Mouse (Mus musculus): ENCODE results near the gene Haus8. TPM values are rescaled to one million over a fixed set of nuclear protein-coding genes. Genes with fewer than 3 reads are reported as not detected.
"Not testable (repeated sequence)": the region's sequence is repeated elsewhere in the genome, so short reads cannot be mapped to it uniquely, and the experiment has no call there.

Gene Haus8
- total and polyA plus RNA-seq, 2 experiments = 2.8 to 4.0 TPM

GRCm38 (mm10) chr8:71291351-71291750, 18.6 kb upstream of the Haus8 start:
- Histone ChIP-seq H3K9ac (ENCODE audit: low read depth, low read length) (no peak overlapping the region), H3K36me3 (ENCODE audit: control insufficient read depth, insufficient read depth, low read length) (no peaks in the 10 kb centered on the region), H3K4me3 (ENCODE audit: insufficient read depth, low read depth, low read length) (no peak overlapping the region), H3K27me3 (ENCODE audit: control insufficient read depth, insufficient read depth, low read length) (no peaks in the 10 kb centered on the region), H3K27ac (replicated peaks; ENCODE audit: insufficient read depth, low read depth, low read length) (no peak overlapping the region), H3K79me2 (ENCODE audit: control insufficient read depth, insufficient read depth, low read length) (peaks cover 18% of the 10 kb centered on the region), H3K4me1 (ENCODE audit: control insufficient read depth, insufficient read depth, low read length) (peaks cover 15% of the 10 kb centered on the region)
- 92% methylated on average over 6 of the region's 6 CpGs for WGBS
- TF ChIP-seq CTCF (IDR thresholded peaks at IDR 0.05; ENCODE audit: low read depth, low read length) = no peak
- no peak for TF ChIP-seq POLR2A (IDR thresholded peaks at IDR 0.05; ENCODE audit: extremely low read depth, insufficient read depth, low read length)
- no peak for DNase-seq (ENCODE audit: extremely low read depth, low read depth, low spot score)

GRCm38 (mm10) chr8:71290911-71291310, 18.2 kb upstream of the Haus8 start:
- Histone ChIP-seq H3K4me1 (ENCODE audit: control insufficient read depth, insufficient read depth, low read length) (peaks cover 10% of the 10 kb centered on the region; the same call in 1 of the 2 replicates), H3K36me3 (ENCODE audit: control insufficient read depth, insufficient read depth, low read length) (no peaks in the 10 kb centered on the region), H3K4me3 (ENCODE audit: insufficient read depth, low read depth, low read length) (no peak overlapping the region), H3K79me2 (ENCODE audit: control insufficient read depth, insufficient read depth, low read length) (peaks cover 18% of the 10 kb centered on the region), H3K27ac (replicated peaks; ENCODE audit: insufficient read depth, low read depth, low read length) (no peak overlapping the region), H3K27me3 (ENCODE audit: control insufficient read depth, insufficient read depth, low read length) (no peaks in the 10 kb centered on the region), H3K9ac (ENCODE audit: low read depth, low read length) (no peak overlapping the region)
- 92% methylated on average over 10 of the region's 10 CpGs for WGBS
- no peak for TF ChIP-seq POLR2A (IDR thresholded peaks at IDR 0.05; ENCODE audit: extremely low read depth, insufficient read depth, low read length)
- no peak for TF ChIP-seq CTCF (IDR thresholded peaks at IDR 0.05; ENCODE audit: low read depth, low read length)
- DNase-seq (ENCODE audit: extremely low read depth, low read depth, low spot score) = no peak

GRCm38 (mm10) chr8:71290211-71290610, 17.5 kb upstream of the Haus8 start:
- H3K27me3 ChIP-seq (ENCODE audit: control insufficient read depth, insufficient read depth, low read length) = no peaks in the 10 kb centered on the region
- no peak overlapping the region for H3K27ac ChIP-seq (replicated peaks; ENCODE audit: insufficient read depth, low read depth, low read length)
- TF ChIP-seq POLR2A (IDR thresholded peaks at IDR 0.05; ENCODE audit: extremely low read depth, insufficient read depth, low read length) (no peak), CTCF (IDR thresholded peaks at IDR 0.05; ENCODE audit: low read depth, low read length) (no peak)
- H3K4me1 ChIP-seq (ENCODE audit: control insufficient read depth, insufficient read depth, low read length) = peaks cover 10% of the 10 kb centered on the region; the same call in 1 of the 2 replicates
- no peaks in the 10 kb centered on the region for H3K36me3 ChIP-seq (ENCODE audit: control insufficient read depth, insufficient read depth, low read length)
- WGBS = 92% methylated on average over 21 of the region's 21 CpGs
- H3K9ac ChIP-seq (ENCODE audit: low read depth, low read length) = no peak overlapping the region
- DNase-seq (ENCODE audit: extremely low read depth, low read depth, low spot score) = no peak
- H3K79me2 ChIP-seq (ENCODE audit: control insufficient read depth, insufficient read depth, low read length) = peaks cover 18% of the 10 kb centered on the region
- H3K4me3 ChIP-seq (ENCODE audit: insufficient read depth, low read depth, low read length) = no peak overlapping the region

- Histone ChIP-seq H3K36me3 (ENCODE audit: control insufficient read depth, insufficient read depth, low read length) (no peaks in the 10 kb centered on the region), H3K4me1 (ENCODE audit: control insufficient read depth, insufficient read depth, low read length) (peaks cover 10% of the 10 kb centered on the region; the same call in 1 of the 2 replicates), H3K27ac (replicated peaks; ENCODE audit: insufficient read depth, low read depth, low read length) (peak overlapping the region; percentile 18; the same call in 1 of the 2 replicates), H3K27me3 (ENCODE audit: control insufficient read depth, insufficient read depth, low read length) (no peaks in the 10 kb centered on the region), H3K4me3 (ENCODE audit: insufficient read depth, low read depth, low read length) (no peak overlapping the region), H3K79me2 (ENCODE audit: control insufficient read depth, insufficient read depth, low read length) (peaks cover 21% of the 10 kb centered on the region), H3K9ac (ENCODE audit: low read depth, low read length) (no peak overlapping the region)
- WGBS = 51% methylated on average over 7 of the region's 7 CpGs
- no peak for TF ChIP-seq POLR2A (IDR thresholded peaks at IDR 0.05; ENCODE audit: extremely low read depth, insufficient read depth, low read length)
- no peak for TF ChIP-seq CTCF (IDR thresholded peaks at IDR 0.05; ENCODE audit: low read depth, low read length)
- peak; percentile 40 for DNase-seq (ENCODE audit: extremely low read depth, low read depth, low spot score)
These were observed 16.4 kb upstream of the Haus8 start for GRCm38 (mm10) chr8:71289098-71289497.

GRCm38 (mm10) chr8:71288441-71288949, 15.8 kb upstream of the Haus8 start:
- H3K27ac ChIP-seq (replicated peaks; ENCODE audit: insufficient read depth, low read depth, low read length) = no peak overlapping the region

GRCm38 (mm10) chr8:71286223-71286622, 13.5 kb upstream of the Haus8 start:
- DNase-seq (ENCODE audit: extremely low read depth, low read depth, low spot score); H3K27me3 ChIP-seq (ENCODE audit: control insufficient read depth, insufficient read depth, low read length); H3K36me3 ChIP-seq (ENCODE audit: control insufficient read depth, insufficient read depth, low read length); H3K9ac ChIP-seq (ENCODE audit: low read depth, low read length); H3K4me1 ChIP-seq (ENCODE audit: control insufficient read depth, insufficient read depth, low read length); H3K4me3 ChIP-seq (ENCODE audit: insufficient read depth, low read depth, low read length): not testable (repeated sequence)
- Histone ChIP-seq H3K79me2 (ENCODE audit: control insufficient read depth, insufficient read depth, low read length) (peaks cover 32% of the 10 kb centered on the region), H3K27ac (replicated peaks; ENCODE audit: insufficient read depth, low read depth, low read length) (peak overlapping the region; percentile 5; the same call in 1 of the 2 replicates)
- 30% methylated on average over 2 of the region's 2 CpGs for WGBS

More at GRCm38 (mm10) chr8:71288441-71288949, 15.8 kb upstream of the Haus8 start:
- WGBS = 36% methylated on average over 3 of the region's 3 CpGs
- Histone ChIP-seq H3K79me2 (ENCODE audit: control insufficient read depth, insufficient read depth, low read length) (peaks cover 24% of the 10 kb centered on the region), H3K36me3 (ENCODE audit: control insufficient read depth, insufficient read depth, low read length) (no peaks in the 10 kb centered on the region), H3K4me3 (ENCODE audit: insufficient read depth, low read depth, low read length) (no peak overlapping the region), H3K4me1 (ENCODE audit: control insufficient read depth, insufficient read depth, low read length) (peaks cover 10% of the 10 kb centered on the region; the same call in 1 of the 2 replicates), H3K27me3 (ENCODE audit: control insufficient read depth, insufficient read depth, low read length) (no peaks in the 10 kb centered on the region), H3K9ac (ENCODE audit: low read depth, low read length) (no peak overlapping the region)
- TF ChIP-seq CTCF (IDR thresholded peaks at IDR 0.05; ENCODE audit: low read depth, low read length) = peak; percentile 26; the same call in 1 of the 2 replicates
- TF ChIP-seq POLR2A (IDR thresholded peaks at IDR 0.05; ENCODE audit: extremely low read depth, insufficient read depth, low read length) = no peak
- no peak for DNase-seq (ENCODE audit: extremely low read depth, low read depth, low spot score)
